Mouse (Mus musculus) limb, embryonic 14.5 days (tissue): Measurements from ENCODE around the gene Sox13. TPM values are rescaled to one million over a fixed set of nuclear protein-coding genes. Genes with fewer than 3 reads are reported as not detected.

Experiments used
- ATAC-seq: fragments of 200-750 bp; cut with Nextera tagmentation; 2 replicates; pipeline ENCODE4 v1.8.0; 2017; ENCODE audit warnings: low read depth, moderate number of reproducible peaks, moderate TSS enrichment; ENCODE audit not compliant: low FRiP score
- DNase-seq: peaks from one replicate; pipeline ENCODE4 v3.0.0-alpha.2; 2015; ENCODE audit warnings: low spot score
- H3K27ac ChIP-seq: fragments of 300-500 bp; sonication (generic); replicated peaks from 2 replicates; pipeline ENCODE4 v1.5.1; 2014; ENCODE audit warnings: low read depth, mild to moderate bottlenecking, low read length, moderate library complexity, mixed read lengths
- H3K27me3 ChIP-seq: fragments of 300-500 bp; sonication (generic); 2 replicates; pipeline ENCODE4 v1.6.1; 2014; ENCODE audit warnings: low read length, mixed read lengths; ENCODE audit not compliant: control insufficient read depth, insufficient read depth
- H3K36me3 ChIP-seq: fragments of 300-500 bp; sonication (generic); 2 replicates; pipeline ENCODE4 v1.6.1; 2014; ENCODE audit warnings: mild to moderate bottlenecking, low read length, moderate library complexity, mixed read lengths; ENCODE audit not compliant: control insufficient read depth, insufficient read depth
- H3K4me1 ChIP-seq: fragments of 300-500 bp; sonication (generic); 2 replicates; pipeline ENCODE4 v1.6.1; 2014; ENCODE audit warnings: antibody characterized with exemption, low read length, mixed read lengths; ENCODE audit not compliant: control insufficient read depth, insufficient read depth
- H3K4me2 ChIP-seq: fragments of 300-500 bp; sonication (generic); replicated peaks from 2 replicates; pipeline ENCODE4 v1.6.1; 2014; ENCODE audit warnings: low read depth, mild to moderate bottlenecking, low read length, moderate library complexity; ENCODE audit not compliant: severe bottlenecking
- H3K4me3 ChIP-seq: fragments of 300-500 bp; sonication (generic); replicated peaks from 2 replicates; pipeline ENCODE4 v1.5.1; 2014; ENCODE audit warnings: low read length
- H3K9ac ChIP-seq: fragments of 300-500 bp; sonication (generic); 2 replicates; pipeline ENCODE4 v1.6.1; 2014; ENCODE audit warnings: mild to moderate bottlenecking, low read depth, low read length, moderate library complexity; ENCODE audit not compliant: severe bottlenecking
- H3K9me3 ChIP-seq: fragments of 300-500 bp; sonication (generic); 2 replicates; pipeline ENCODE4 v1.6.1; 2016; ENCODE audit warnings: low read length; ENCODE audit not compliant: control insufficient read depth
- POLR2A ChIP-seq: fragments of 200-500 bp; IDR thresholded peaks from 2 replicates; pipeline ENCODE4 v1.8.0; 2012; ENCODE audit warnings: inconsistent platforms, mild to moderate bottlenecking, moderate library complexity, borderline replicate concordance; ENCODE audit not compliant: insufficient read depth, insufficient read length; ENCODE audit errors: extremely low read depth
- WGBS: fragments of 180-500 bp; shearing (Covaris S2); extraction: QIAGEN DNeasy Blood & Tissue Kit; methylation state at CpG from one replicate; pipeline ENCODE4 v1.1.7; 2014; 5-methylcytosine and 5-hydroxymethylcytosine counted together
- polyA plus RNA-seq, 2 experiments: library from polyadenylated mRNA; depleted of rRNA in 1 of 2; stranded (reverse) in 1 of 2; unstranded in 1 of 2; fragments of >200 nt; fragmentation: Nextera tagmentation in 1 of 2; extraction: Ambion mirVana in 1 of 2; gene quantifications; 2 replicates each; pipeline versions ENCODE4 v1.2.1 to v1.2.3; 2012 to 2014

Gene Sox13
- polyA plus RNA-seq, 2 experiments, result 4.7 to 22.9 TPM

DNA sequence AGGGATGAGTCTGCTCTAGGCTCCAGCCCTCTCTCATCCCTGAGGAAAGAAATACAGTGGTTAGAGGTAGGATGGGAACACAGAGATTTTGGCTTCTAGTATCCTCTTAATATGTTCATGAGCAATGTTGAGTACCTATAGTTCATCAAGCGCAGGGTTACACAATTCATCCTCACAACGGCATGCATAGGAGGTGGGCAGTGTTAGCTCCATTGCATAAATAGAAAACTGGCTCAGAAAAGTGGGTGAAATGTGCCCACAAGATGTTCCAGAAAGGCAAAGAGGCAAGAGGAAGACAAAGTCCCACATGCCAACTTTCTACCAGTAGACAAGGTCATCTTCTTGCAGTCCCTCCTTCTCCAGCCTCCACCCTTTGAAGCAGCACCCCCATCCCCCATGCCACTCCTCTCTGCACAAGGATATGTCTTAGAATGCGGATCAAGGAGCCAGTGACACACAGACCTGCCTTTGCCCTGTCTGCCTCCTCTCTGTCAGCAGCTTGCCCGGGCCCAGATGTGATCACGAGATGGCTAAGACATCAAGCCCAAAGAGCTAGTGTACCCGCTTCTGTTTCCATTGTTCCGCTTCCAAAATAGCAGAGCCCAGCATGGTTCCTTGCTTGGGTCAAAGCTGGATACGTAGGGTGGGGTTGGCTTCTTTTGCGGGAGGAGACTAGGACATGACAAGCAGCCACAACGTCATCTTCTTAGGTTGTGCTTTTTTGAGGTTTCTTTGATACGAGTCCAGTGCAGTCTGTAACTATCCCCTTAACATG lies 91.3 kb downstream of the Sox13 start:
- TF ChIP-seq POLR2A, result no peak
- Histone ChIP-seq H3K36me3 (no peaks in the 10 kb centered on the region), H3K4me1 (no peaks in the 10 kb centered on the region; the same call in none of the 2 replicates), H3K27me3 (peaks cover 26% of the 10 kb centered on the region; the same call in 1 of the 2 replicates), H3K4me3 (no peak overlapping the region), H3K9ac (no peak overlapping the region), H3K27ac (no peak overlapping the region), H3K4me2 (no peak overlapping the region), H3K9me3 (no peaks in the 10 kb centered on the region)
- DNase-seq (no peak), ATAC-seq (no peak)
- WGBS, result 92% methylated on average over 11 of the region's 11 CpGs

Other genes starting within 250 kb of the Sox13 start
- gene Golt1a, start 114.6 kb downstream of the Sox13 start, polyA plus RNA-seq (2012; rRNA removed), result not detected in 2 replicates
- not detected in 2 replicates for gene Golt1a, start 114.6 kb downstream of the Sox13 start, polyA plus RNA-seq (2014; fragmentation: Nextera tagmentation; extraction: Ambion mirVana)
- gene Kiss1, start 102.5 kb downstream of the Sox13 start, polyA plus RNA-seq (2012; rRNA removed), result not detected in 2 replicates
- gene Kiss1, start 102.5 kb downstream of the Sox13 start, polyA plus RNA-seq (2014; fragmentation: Nextera tagmentation; extraction: Ambion mirVana), result not detected in 2 replicates
- gene Ren1, start 73.9 kb downstream of the Sox13 start, polyA plus RNA-seq (2012; rRNA removed), result 0.58 and 2.8 TPM in 2 replicates
- 0.48 TPM in 1 of 2 replicates, not detected in the other for gene Ren1, start 73.9 kb downstream of the Sox13 start, polyA plus RNA-seq (2014; fragmentation: Nextera tagmentation; extraction: Ambion mirVana)
- gene Etnk2, start 60.8 kb downstream of the Sox13 start, polyA plus RNA-seq (2012; rRNA removed), result 1.4 TPM in 2 replicates
- gene Etnk2, start 60.8 kb downstream of the Sox13 start, polyA plus RNA-seq (2014; fragmentation: Nextera tagmentation; extraction: Ambion mirVana), result 0.91 and 1.4 TPM in 2 replicates
- 316 and 387 TPM in 2 replicates for gene Snrpe, start 185.9 kb upstream of the Sox13 start, polyA plus RNA-seq (2012; rRNA removed)
- gene Snrpe, start 185.9 kb upstream of the Sox13 start, polyA plus RNA-seq (2014; fragmentation: Nextera tagmentation; extraction: Ambion mirVana), result 634 and 677 TPM in 2 replicates
- gene Zbed6, start 236.5 kb upstream of the Sox13 start, polyA plus RNA-seq (2012; rRNA removed), result 8.4 and 11.4 TPM in 2 replicates
- not detected in 2 replicates for gene Zbed6, start 236.5 kb upstream of the Sox13 start, polyA plus RNA-seq (2014; fragmentation: Nextera tagmentation; extraction: Ambion mirVana)
- 10.0 and 12.2 TPM in 2 replicates for gene Gm38394, start 236.9 kb upstream of the Sox13 start, polyA plus RNA-seq (2012; rRNA removed)
- gene Gm38394, start 236.9 kb upstream of the Sox13 start, polyA plus RNA-seq (2014; fragmentation: Nextera tagmentation; extraction: Ambion mirVana), result 11.4 and 14.1 TPM in 2 replicates